Mouse (Mus musculus): ENCODE measurements around the gene Gas7. TPM values are rescaled to one million over a fixed set of nuclear protein-coding genes. Genes with fewer than 3 reads are reported as not detected.
A peak's percentile ranks its signal among the peaks of the same experiment; 100 is the strongest.

Gas7 gene
- total and polyA plus RNA-seq, 2 experiments from 2014 or later, result 46.8 to 76.0 TPM

DNA sequence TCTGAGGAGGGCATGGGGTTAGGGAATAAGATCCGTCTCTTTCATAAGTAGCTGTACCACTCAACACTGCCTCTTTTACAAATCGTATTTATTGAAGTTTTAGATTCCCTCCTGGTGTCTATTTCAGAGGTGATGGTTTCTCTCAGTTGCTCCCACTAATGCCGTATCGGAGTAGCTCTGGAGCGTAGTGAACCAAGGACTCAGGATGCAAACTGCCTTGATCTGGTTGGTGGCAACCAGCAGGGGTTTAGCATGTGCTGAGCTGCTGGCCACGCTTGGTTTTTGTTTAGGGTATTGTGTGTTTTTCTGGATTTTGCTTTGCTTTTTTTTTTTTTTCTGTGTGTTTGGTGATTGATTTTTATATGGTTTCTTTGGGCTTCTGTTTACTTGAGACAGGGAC lies 141.6 kb downstream of the Gas7 start:
- DNase-seq (ENCODE audit: low spot score) (no peak), ATAC-seq (no peak)
- H3K4me2 ChIP-seq (ENCODE audit: low read depth, low read length), result no peak overlapping the region
- no peak overlapping the region; the same call in 1 of the 2 replicates for H3K27ac ChIP-seq
- H3K27me3 ChIP-seq (ENCODE audit: insufficient read depth, low read length), result no peaks in the 10 kb centered on the region
- H3K4me1 ChIP-seq (ENCODE audit: insufficient read depth, low read length), result peaks cover 10% of the 10 kb centered on the region
- WGBS, result 68% methylated on average over 6 of the region's 6 CpGs
- H3K9me3 ChIP-seq (ENCODE audit: low read length), result no peaks in the 10 kb centered on the region
- no peak overlapping the region for H3K9ac ChIP-seq (replicated peaks; ENCODE audit: low read length)
- no peak overlapping the region for H3K4me3 ChIP-seq (ENCODE audit: low read length)
- no peak for TF ChIP-seq CTCF (IDR thresholded peaks at IDR 0.05; ENCODE audit: low read depth)
- no peaks in the 10 kb centered on the region for H3K36me3 ChIP-seq (ENCODE audit: insufficient read depth, low read length)

DNA sequence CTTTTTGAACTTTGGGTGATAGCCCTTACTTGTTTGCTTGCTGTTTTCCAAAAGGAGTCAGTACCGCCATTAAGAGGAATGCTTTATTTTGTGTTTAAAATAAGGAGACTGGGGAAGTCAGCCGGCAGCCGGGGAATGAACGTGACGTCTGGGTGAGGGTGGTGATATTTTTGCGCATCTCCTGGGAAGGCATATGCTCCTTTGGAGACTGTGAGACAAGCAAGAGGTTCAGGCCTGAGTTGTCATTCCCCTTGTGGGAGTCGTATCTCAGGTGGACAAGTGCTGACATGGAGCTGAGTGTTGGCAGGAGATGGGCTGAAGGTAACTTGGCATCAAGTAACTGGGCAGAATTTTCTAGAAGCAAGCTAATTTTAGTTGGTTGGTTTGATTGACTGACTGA lies 142.2 kb downstream of the Gas7 start:
- Histone ChIP-seq H3K4me1 (ENCODE audit: insufficient read depth, low read length) (peaks cover 11% of the 10 kb centered on the region), H3K4me3 (ENCODE audit: low read length) (no peak overlapping the region), H3K27me3 (ENCODE audit: insufficient read depth, low read length) (no peaks in the 10 kb centered on the region), H3K9me3 (ENCODE audit: low read length) (no peaks in the 10 kb centered on the region), H3K27ac (no peak overlapping the region), H3K36me3 (ENCODE audit: insufficient read depth, low read length) (no peaks in the 10 kb centered on the region), H3K4me2 (ENCODE audit: low read depth, low read length) (no peak overlapping the region), H3K9ac (replicated peaks; ENCODE audit: low read length) (no peak overlapping the region)
- DNase-seq (ENCODE audit: low spot score) (no peak), ATAC-seq (no peak)
- no peak for TF ChIP-seq CTCF (IDR thresholded peaks at IDR 0.05; ENCODE audit: low read depth)
- WGBS, result 82% methylated on average over 7 of the region's 7 CpGs

DNA sequence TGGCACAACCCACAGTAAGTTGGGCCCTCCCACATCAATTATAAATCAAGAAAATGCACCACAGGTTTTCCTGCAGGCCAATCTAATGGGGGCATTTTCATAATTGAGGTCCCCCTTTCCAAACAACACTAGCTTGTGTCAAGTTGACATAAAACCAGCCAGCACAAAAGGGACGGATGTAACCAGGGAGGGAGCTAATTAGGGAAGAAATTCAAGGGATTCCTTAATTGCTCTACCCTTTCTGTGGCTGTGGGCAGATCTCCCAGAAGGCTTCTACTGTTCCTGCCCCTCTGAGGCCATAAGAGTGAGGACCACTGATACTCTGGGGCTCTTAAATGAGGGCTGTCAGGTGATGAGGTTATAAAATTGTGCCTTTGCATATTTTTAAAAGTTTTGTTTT lies 143.9 kb downstream of the Gas7 start:
- Histone ChIP-seq H3K36me3 (ENCODE audit: insufficient read depth, low read length) (no peaks in the 10 kb centered on the region), H3K4me1 (ENCODE audit: insufficient read depth, low read length) (peaks cover 21% of the 10 kb centered on the region), H3K27ac (no peak overlapping the region), H3K27me3 (ENCODE audit: insufficient read depth, low read length) (no peaks in the 10 kb centered on the region), H3K4me3 (ENCODE audit: low read length) (no peak overlapping the region), H3K9ac (replicated peaks; ENCODE audit: low read length) (no peak overlapping the region), H3K4me2 (ENCODE audit: low read depth, low read length) (no peak overlapping the region), H3K9me3 (ENCODE audit: low read length) (no peaks in the 10 kb centered on the region)
- TF ChIP-seq CTCF (IDR thresholded peaks at IDR 0.05; ENCODE audit: low read depth), result no peak
- WGBS, result 25% methylated on average over 1 of the region's 1 CpGs
- no peak for ATAC-seq
- no peak for DNase-seq (ENCODE audit: low spot score)

DNA sequence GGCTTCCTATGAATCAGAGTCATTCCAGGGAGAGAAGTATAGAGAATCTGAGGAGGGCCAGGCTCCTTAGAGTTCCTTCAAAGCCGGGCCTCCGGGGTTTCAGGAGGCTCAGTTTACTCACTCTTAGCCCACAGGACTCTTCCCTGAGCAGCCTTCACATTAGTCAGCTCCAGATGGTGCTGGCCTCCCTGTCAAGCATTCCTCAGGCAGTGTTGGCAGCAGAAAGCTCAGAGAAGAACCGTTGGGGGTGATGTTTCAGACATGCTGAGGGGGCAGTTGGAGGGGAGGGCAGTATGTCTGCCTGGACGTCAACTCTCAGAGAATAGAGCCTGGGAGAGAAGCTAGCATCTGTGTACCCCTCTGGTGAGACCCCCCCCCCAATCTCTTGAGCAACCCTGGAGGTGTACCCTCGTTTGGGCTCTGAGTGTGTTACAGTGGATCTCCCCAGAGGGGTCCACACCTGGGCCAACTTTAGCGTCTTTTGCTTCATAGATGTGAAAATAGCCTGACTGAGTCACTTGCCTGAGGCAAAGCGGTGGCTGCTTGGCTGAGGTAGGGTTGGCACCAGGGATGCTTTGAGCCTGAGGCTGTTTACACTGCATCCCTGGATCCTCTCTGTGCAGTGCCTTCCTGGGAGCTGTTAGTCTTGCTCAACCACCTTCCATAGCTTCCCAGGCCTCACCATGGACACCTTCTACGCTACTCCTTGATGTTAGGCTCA lies 145.6 kb downstream of the Gas7 start:
- no peak overlapping the region for H3K4me3 ChIP-seq (ENCODE audit: low read length)
- H3K9ac ChIP-seq (replicated peaks; ENCODE audit: low read length), result no peak overlapping the region
- H3K36me3 ChIP-seq (ENCODE audit: insufficient read depth, low read length), result no peaks in the 10 kb centered on the region
- no peak for TF ChIP-seq CTCF (IDR thresholded peaks at IDR 0.05; ENCODE audit: low read depth)
- H3K27me3 ChIP-seq (ENCODE audit: insufficient read depth, low read length), result no peaks in the 10 kb centered on the region
- 0 out of 2 replicates have a peak, but pooled peaks have one; percentile 21 for ATAC-seq
- H3K4me2 ChIP-seq (ENCODE audit: low read depth, low read length), result no peak overlapping the region
- peaks cover 17% of the 10 kb centered on the region for H3K4me1 ChIP-seq (ENCODE audit: insufficient read depth, low read length)
- 60% methylated on average over 8 of the region's 8 CpGs for WGBS
- DNase-seq (ENCODE audit: low spot score), result peak; percentile 25
- H3K9me3 ChIP-seq (ENCODE audit: low read length), result no peaks in the 10 kb centered on the region
- no peak overlapping the region for H3K27ac ChIP-seq

DNA sequence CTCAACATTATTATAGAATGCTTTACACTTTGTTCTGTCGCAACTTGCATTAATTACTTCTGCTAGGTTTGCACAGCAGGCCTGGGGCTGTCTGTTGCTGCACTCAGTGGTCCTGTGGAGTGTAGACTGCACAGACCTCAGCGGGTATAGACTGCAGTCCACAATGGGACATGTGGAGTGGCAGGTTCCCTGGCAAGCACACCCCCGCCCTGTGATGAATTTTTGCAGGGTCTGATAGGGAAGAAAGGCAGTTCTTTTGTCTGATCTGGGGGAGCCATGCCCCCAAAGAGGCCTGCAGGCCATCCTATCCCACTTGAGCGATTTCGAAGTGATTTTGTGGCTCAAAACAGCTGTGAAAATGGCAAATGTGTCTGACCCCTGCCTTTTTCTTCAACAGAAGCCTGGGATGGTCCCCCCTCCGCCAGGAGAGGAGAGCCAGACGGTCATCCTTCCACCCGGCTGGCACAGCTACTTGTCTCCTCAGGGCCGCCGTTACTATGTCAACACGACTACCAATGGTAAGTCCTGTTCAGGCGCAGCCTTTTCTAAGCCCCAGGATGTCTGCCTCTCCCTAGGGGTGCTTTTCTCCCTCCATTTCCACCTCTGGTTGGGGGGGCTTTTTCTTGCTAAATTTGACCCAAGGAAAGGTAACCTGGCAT lies 147.6 kb downstream of the Gas7 start:
- peak; percentile 72 for DNase-seq (ENCODE audit: low spot score)
- Histone ChIP-seq H3K36me3 (ENCODE audit: insufficient read depth, low read length) (no peaks in the 10 kb centered on the region), H3K4me1 (ENCODE audit: insufficient read depth, low read length) (peaks cover 11% of the 10 kb centered on the region), H3K9ac (replicated peaks; ENCODE audit: low read length) (peak overlapping the region; percentile 13; the same call in 1 of the 2 replicates), H3K27me3 (ENCODE audit: insufficient read depth, low read length) (no peaks in the 10 kb centered on the region), H3K27ac (peak overlapping the region; percentile 70), H3K4me3 (ENCODE audit: low read length) (no peak overlapping the region), H3K9me3 (ENCODE audit: low read length) (no peaks in the 10 kb centered on the region), H3K4me2 (ENCODE audit: low read depth, low read length) (no peak overlapping the region)
- WGBS, result 20% methylated on average over 12 of the region's 12 CpGs
- ATAC-seq, result peak; percentile 78
- no peak for TF ChIP-seq CTCF (IDR thresholded peaks at IDR 0.05; ENCODE audit: low read depth)

DNA sequence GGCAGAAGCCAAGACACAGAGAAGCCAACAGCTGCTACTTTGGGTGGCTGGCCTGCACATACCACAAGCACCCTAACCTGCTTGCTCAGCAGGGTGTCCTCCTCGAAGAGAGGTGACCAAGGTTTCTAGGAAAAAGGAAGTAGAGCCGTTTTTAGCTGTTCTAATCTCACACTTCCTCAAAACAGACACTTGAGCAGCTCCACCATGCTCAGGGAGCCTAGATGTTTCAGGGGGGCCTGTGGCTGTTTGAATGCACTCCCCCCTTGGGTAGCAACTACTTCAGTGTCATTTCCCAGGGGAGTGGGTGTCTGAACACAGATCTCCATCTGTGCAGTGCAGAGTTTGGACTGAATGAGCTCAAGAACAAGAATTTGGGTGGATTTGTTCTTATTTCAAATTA lies 149.2 kb downstream of the Gas7 start:
- Histone ChIP-seq H3K27ac (no peak overlapping the region), H3K9me3 (ENCODE audit: low read length) (no peaks in the 10 kb centered on the region), H3K27me3 (ENCODE audit: insufficient read depth, low read length) (no peaks in the 10 kb centered on the region), H3K4me1 (ENCODE audit: insufficient read depth, low read length) (peaks cover 11% of the 10 kb centered on the region), H3K4me2 (ENCODE audit: low read depth, low read length) (no peak overlapping the region), H3K4me3 (ENCODE audit: low read length) (no peak overlapping the region), H3K9ac (replicated peaks; ENCODE audit: low read length) (no peak overlapping the region), H3K36me3 (ENCODE audit: insufficient read depth, low read length) (no peaks in the 10 kb centered on the region)
- ATAC-seq, result no peak
- DNase-seq (ENCODE audit: low spot score), result no peak
- WGBS, result 70% methylated on average over 2 of the region's 2 CpGs
- TF ChIP-seq CTCF (IDR thresholded peaks at IDR 0.05; ENCODE audit: low read depth), result no peak

Measured in hindbrain, postnatal 0 days (tissue).